8 mouse cellular contexts compared by ENCODE assay signal in the genomic region with DNA sequence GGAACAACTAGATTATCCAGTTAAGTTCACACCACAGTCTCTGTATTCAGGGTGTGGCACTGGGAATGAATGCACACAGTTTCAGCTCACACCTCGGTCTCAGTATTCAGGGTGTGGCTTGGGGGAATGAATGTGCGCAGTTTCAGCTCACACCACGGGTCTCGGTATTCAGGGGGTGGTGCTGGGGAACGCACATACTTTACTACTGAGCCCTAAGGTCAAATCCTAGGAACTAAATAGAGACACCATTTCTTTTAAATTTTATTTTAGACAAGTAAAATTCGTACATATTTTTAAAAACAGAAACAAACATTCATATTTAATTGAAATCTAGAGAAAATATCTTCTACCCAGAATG. TPM values are rescaled to one million over a fixed set of nuclear protein-coding genes. Genes with fewer than 3 reads are reported as not detected.
A peak's percentile ranks its signal among the peaks of the same experiment; 100 is the strongest.
DNase-seq lines count a peak whose midpoint lies in the region; ATAC-seq and TF ChIP-seq lines count a peak whose summit lies in the region.

No protein-coding gene starts in this region.

- peak overlapping the region; percentile 7; the same call in 1 of the 2 replicates for H3K4me3 ChIP-seq in heart, postnatal 0 days (ENCODE audit: low read depth, low read length)
- no peak overlapping the region for H3K4me3 ChIP-seq in heart, embryonic 11.5 days (ENCODE audit: low read depth, low read length)
- peak overlapping the region; percentile 30 to 49 for H3K4me3 ChIP-seq in MEL (ENCODE audit: control insufficient read depth in 1 of 2, insufficient read depth in 1 of 2, low read depth in 2 of 2, low read length in 2 of 2)
- no peak overlapping the region for H3K4me3 ChIP-seq in hindbrain, embryonic 12.5 days
- no peak overlapping the region for H3K4me3 ChIP-seq in midbrain, embryonic 13.5 days (replicated peaks)

- H3K4me1 ChIP-seq in heart, postnatal 0 days (ENCODE audit: control insufficient read depth, insufficient read depth), result peaks cover 58% of the 10 kb centered on the region
- H3K4me1 ChIP-seq in heart, embryonic 11.5 days (ENCODE audit: control insufficient read depth, insufficient read depth, low read length), result peaks cover 65% of the 10 kb centered on the region
- H3K4me1 ChIP-seq in MEL (ENCODE audit: control insufficient read depth in 1 of 2, insufficient read depth in 2 of 2, low read length in 2 of 2), result peaks cover 8 to 14% of the 10 kb centered on the region in 2 experiments
- peaks cover 81% of the 10 kb centered on the region for H3K4me1 ChIP-seq in hindbrain, embryonic 12.5 days
- H3K4me1 ChIP-seq in midbrain, embryonic 13.5 days (replicated peaks), result peaks cover 88% of the 10 kb centered on the region

- TF ChIP-seq CTCF in heart, postnatal 0 days (IDR thresholded peaks at IDR 0.05; ENCODE audit: low read depth), result no peak
- no peak for TF ChIP-seq CTCF in MEL (IDR thresholded peaks at IDR 0.05 in 2 of 3, conservative IDR thresholded peaks at IDR 0.05 in 1 of 3; ENCODE audit: control insufficient read depth in 1 of 3, insufficient read depth in 1 of 3, low read depth in 2 of 3, low read length in 3 of 3, poor library complexity in 1 of 3, severe bottlenecking in 1 of 3)

- no peak for DNase-seq in heart, postnatal 0 days (ENCODE audit: low spot score)
- DNase-seq in MEL (ENCODE audit: low read depth, low spot score), result no peak
- DNase-seq in ovary, adult 18-20 months (ENCODE audit: low spot score), result no peak
- DNase-seq in testis, postnatal 10 days (ENCODE audit: low spot score), result no peak

- WGBS in heart, postnatal 0 days, result 38% methylated on average over 6 of the region's 6 CpGs
- 53% methylated on average over 6 of the region's 6 CpGs for WGBS in heart, embryonic 11.5 days (ENCODE audit: insufficient replicate concordance)
- 56% methylated on average over 6 of the region's 6 CpGs for WGBS in hindbrain, embryonic 12.5 days
- 49% methylated on average over 6 of the region's 6 CpGs for WGBS in midbrain, embryonic 13.5 days

- TF ChIP-seq POLR2A in MEL (IDR thresholded peaks at IDR 0.05; ENCODE audit: control insufficient read depth in 1 of 2, insufficient read depth in 1 of 2, low read depth in 1 of 2, low read length in 2 of 2, poor library complexity in 1 of 2), result no peak

- TF ChIP-seq RAD21 in MEL (IDR thresholded peaks at IDR 0.05; ENCODE audit: low read depth, low read length), result no peak

- peaks cover 5% of the 10 kb centered on the region for H3K79me2 ChIP-seq in MEL (ENCODE audit: control insufficient read depth, insufficient read depth, low read length, poor library complexity)

- no peak for TF ChIP-seq EP300 in heart, postnatal 0 days (IDR thresholded peaks at IDR 0.05; ENCODE audit: low read depth)
- no peak; a peak in 1 of 4 replicates for TF ChIP-seq EP300 in MEL (IDR thresholded peaks at IDR 0.05; ENCODE audit: low read depth in 1 of 2, low read length in 2 of 2)

- peak overlapping the region; percentile 44 for H3K4me2 ChIP-seq in heart, postnatal 0 days (ENCODE audit: low read depth, low read length)
- H3K4me2 ChIP-seq in heart, embryonic 11.5 days, result no peak overlapping the region
- no peak overlapping the region for H3K4me2 ChIP-seq in hindbrain, embryonic 12.5 days (replicated peaks)
- H3K4me2 ChIP-seq in midbrain, embryonic 13.5 days (replicated peaks), result no peak overlapping the region

- peak overlapping the region; percentile 73; the same call in 1 of the 2 replicates for H3K27ac ChIP-seq in heart, postnatal 0 days (ENCODE audit: low read depth)
- H3K27ac ChIP-seq in heart, embryonic 11.5 days (ENCODE audit: low read depth, low read length), result no peak overlapping the region; the same call in 1 of the 2 replicates
- H3K27ac ChIP-seq in MEL (ENCODE audit: control insufficient read depth, low read depth, low read length), result peak overlapping the region; percentile 33
- peak overlapping the region; percentile 58 for H3K27ac ChIP-seq in hindbrain, embryonic 12.5 days
- H3K27ac ChIP-seq in midbrain, embryonic 13.5 days, result peak overlapping the region; percentile 61

- peaks cover 9% of the 10 kb centered on the region; the same call in 1 of the 2 replicates for H3K36me3 ChIP-seq in heart, postnatal 0 days (replicated peaks; ENCODE audit: control insufficient read depth, insufficient read depth, low read length)
- H3K36me3 ChIP-seq in heart, embryonic 11.5 days (ENCODE audit: control insufficient read depth, insufficient read depth, low read length), result no peaks in the 10 kb centered on the region
- peaks cover 0 to 27% of the 10 kb centered on the region in 2 experiments; a peak in 2 of 4 replicates for H3K36me3 ChIP-seq in MEL (ENCODE audit: control insufficient read depth in 1 of 2, insufficient read depth in 2 of 2, low read length in 2 of 2)
- 0 out of 2 replicates have a peak, but pooled peaks cover 17% of the 10 kb centered on the region for H3K36me3 ChIP-seq in hindbrain, embryonic 12.5 days
- no peaks in the 10 kb centered on the region for H3K36me3 ChIP-seq in midbrain, embryonic 13.5 days

- H3K9ac ChIP-seq in heart, postnatal 0 days (replicated peaks; ENCODE audit: low read depth, low read length), result 0 out of 2 replicates have a peak overlapping the region, but pooled peaks have one; percentile 1
- no peak overlapping the region for H3K9ac ChIP-seq in heart, embryonic 11.5 days (ENCODE audit: low read depth, low read length)
- peak overlapping the region; percentile 13; the same call in 1 of the 2 replicates for H3K9ac ChIP-seq in MEL (ENCODE audit: control insufficient read depth, low read depth, low read length, poor library complexity, severe bottlenecking)
- 0 out of 2 replicates have a peak overlapping the region, but pooled peaks have one; percentile 25 for H3K9ac ChIP-seq in hindbrain, embryonic 12.5 days
- 0 out of 2 replicates have a peak overlapping the region, but pooled peaks have one; percentile 3 for H3K9ac ChIP-seq in midbrain, embryonic 13.5 days (replicated peaks)

- no peaks in the 10 kb centered on the region for H3K9me3 ChIP-seq in heart, postnatal 0 days (replicated peaks; ENCODE audit: control insufficient read depth, low read length)
- no peaks in the 10 kb centered on the region for H3K9me3 ChIP-seq in heart, embryonic 11.5 days (replicated peaks; ENCODE audit: control insufficient read depth, low read length)
- H3K9me3 ChIP-seq in MEL (replicated peaks; ENCODE audit: insufficient read depth, low read length), result no peaks in the 10 kb centered on the region
- no peaks in the 10 kb centered on the region for H3K9me3 ChIP-seq in hindbrain, embryonic 12.5 days (replicated peaks)
- H3K9me3 ChIP-seq in midbrain, embryonic 13.5 days, result no peaks in the 10 kb centered on the region

- H3K27me3 ChIP-seq in heart, postnatal 0 days (ENCODE audit: control insufficient read depth, insufficient read depth, low read length), result no peaks in the 10 kb centered on the region
- H3K27me3 ChIP-seq in heart, embryonic 11.5 days (ENCODE audit: control insufficient read depth, insufficient read depth, low read length), result no peaks in the 10 kb centered on the region
- no peaks in the 10 kb centered on the region for H3K27me3 ChIP-seq in MEL (ENCODE audit: control insufficient read depth in 1 of 2, insufficient read depth in 2 of 2, low read length in 2 of 2)
- H3K27me3 ChIP-seq in hindbrain, embryonic 12.5 days, result no peaks in the 10 kb centered on the region
- H3K27me3 ChIP-seq in midbrain, embryonic 13.5 days, result no peaks in the 10 kb centered on the region

- ATAC-seq in heart, postnatal 0 days (ENCODE audit: insufficient read depth, low read depth), result no peak
- ATAC-seq in heart, embryonic 11.5 days (replicated peaks; ENCODE audit: insufficient number of reproducible peaks, low FRiP score, low TSS enrichment), result no peak
- ATAC-seq in hindbrain, embryonic 12.5 days (ENCODE audit: low FRiP score), result 0 out of 2 replicates have a peak, but pooled peaks have one; percentile 12
- no peak for ATAC-seq in midbrain, embryonic 13.5 days
- no peak for ATAC-seq in frontal cortex, adult (ENCODE audit: low TSS enrichment)

TF ChIP-seq in MEL, 35 proteins besides CTCF, POLR2A, EP300 and RAD21:
- TF ChIP-seq TCF12 (IDR thresholded peaks at IDR 0.05; ENCODE audit: low read depth, low read length) (no peak), NRF1 (IDR thresholded peaks at IDR 0.05; ENCODE audit: insufficient read depth, low read depth, low read length, poor library complexity, severe bottlenecking) (0 out of 2 replicates have a peak, but pooled peaks have one; percentile 28), CHD1 (IDR thresholded peaks at IDR 0.05; ENCODE audit: low read depth, low read length) (peak; percentile 82; the same call in 1 of the 2 replicates), SIN3A (IDR thresholded peaks at IDR 0.05; ENCODE audit: low read length) (peak; percentile 1; the same call in 1 of the 2 replicates)

RNA-seq across cellular contexts. Expression of gene Kmt2e, which starts 18.0 kb away (rescaled TPM):
- total RNA-seq in heart, postnatal 0 days (2014; rRNA removed; ENCODE audit: low replicate concordance), result 31.4 and 34.5 TPM in 2 replicates
- polyA plus RNA-seq in heart, postnatal 0 days (2015; fragmentation: Nextera tagmentation; extraction: Ambion mirVana), result 55.0 and 55.4 TPM in 2 replicates
- 61.5 and 65.2 TPM in 2 replicates for polyA plus RNA-seq in heart, embryonic 11.5 days (2014; fragmentation: Nextera tagmentation; extraction: Ambion mirVana)
- 16.2 and 21.5 TPM in 2 replicates for total RNA-seq in MEL (2012; rRNA removed)
- 10 to 100 TPM; 29.3 to 75.6 TPM for polyA plus RNA-seq in MEL (2012; ENCODE audit: insufficient read depth in 1 of 2, insufficient read length in 2 of 2, low read depth in 1 of 2, low replicate concordance in 2 of 2, missing spikeins in 1 of 2)
- 145 and 152 TPM in 2 replicates for polyA plus RNA-seq in hindbrain, embryonic 12.5 days (2016; fragmentation: Nextera tagmentation; extraction: Ambion mirVana)
- polyA plus RNA-seq in midbrain, embryonic 13.5 days (2015; fragmentation: Nextera tagmentation; extraction: Ambion mirVana), result 178 and 181 TPM in 2 replicates

Comparison
In these comparisons a context has a peak if more than half of its experiments do, and no peak if none do; other contexts are left out.
1. H3K4me3 ChIP-seq: peak in heart, postnatal 0 days (single experiment) and MEL (2 of 2); none in heart, embryonic 11.5 days (single experiment), hindbrain, embryonic 12.5 days (single experiment) and midbrain, embryonic 13.5 days (single experiment).